Mouse (Mus musculus) cerebellum, adult 18-20 months (tissue): ENCODE results near the gene Olfr420.

Experiments used
- DNase-seq, 2 experiments: peaks; one replicate each; pipeline ENCODE4 v3.0.0; 2021

The Olfr420 gene

DNA sequence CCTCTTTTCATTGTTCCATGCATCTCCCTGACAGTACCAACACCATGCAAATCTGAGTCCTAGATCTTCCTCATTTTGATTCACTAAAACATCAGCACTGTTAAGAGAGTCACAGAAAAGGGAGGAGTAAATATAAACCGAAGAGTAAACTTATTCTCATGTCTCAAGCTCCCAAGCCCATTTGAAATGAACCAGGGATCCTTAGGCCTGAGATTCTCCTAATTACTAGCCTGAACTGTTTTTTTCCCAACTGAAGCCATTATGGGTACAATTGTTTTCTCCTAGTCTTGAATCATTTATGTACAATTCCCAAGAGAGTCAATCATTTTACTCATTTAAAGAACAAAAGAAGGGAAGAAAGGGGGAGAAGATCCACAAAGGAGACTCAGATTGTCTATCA is at the start of gene Olfr420:
Olfr420 (plus strand) TSS at position 301 of the 400 bp plus-strand sequence.
- no peak for DNase-seq

DNA sequence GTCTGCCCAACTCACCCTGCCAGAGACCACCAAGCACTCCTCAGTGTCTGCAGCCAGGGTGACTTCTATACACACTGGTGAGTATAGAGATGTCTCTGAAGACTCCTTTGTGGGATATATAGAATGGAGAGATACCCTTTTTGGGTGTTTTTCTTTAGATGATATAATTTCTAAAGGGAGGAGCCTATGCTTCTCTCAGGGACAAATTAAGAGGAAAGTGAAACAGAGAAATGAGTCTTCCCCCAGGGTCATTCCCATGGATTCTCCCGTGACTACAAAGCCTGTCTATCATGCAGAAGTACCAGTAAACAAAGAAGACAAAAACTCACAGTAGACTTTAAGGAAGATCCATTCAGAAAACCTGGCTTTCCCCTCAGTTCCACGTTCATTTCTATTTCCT is 34.4 kb upstream of the Olfr420 start, which contains the start of gene Olfr231:
Olfr231 (minus strand) TSS at position 101 of the 400 bp plus-strand sequence.
- DNase-seq = no peak

DNA sequence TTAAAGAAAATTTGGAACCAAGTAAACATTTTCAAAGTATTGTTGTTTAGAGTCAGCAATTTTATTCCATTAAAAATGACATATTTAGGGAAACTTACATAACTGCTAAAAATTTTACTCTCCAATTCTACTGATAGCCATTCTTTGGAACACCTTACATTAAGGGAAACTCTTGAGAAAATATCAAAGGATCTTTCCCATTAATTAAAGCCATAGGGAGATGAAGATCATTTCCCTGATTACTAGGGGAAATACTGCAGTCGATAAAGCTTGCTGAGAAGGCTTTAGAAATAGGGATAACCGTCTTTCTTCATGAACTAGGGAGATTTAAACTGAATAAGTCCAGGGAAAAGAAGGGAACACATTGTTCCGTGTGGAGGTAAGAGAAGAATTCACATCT is 24.2 kb upstream of the Olfr420 start, which contains the start of gene Olfr424:
Olfr424 (plus strand) TSS at position 301 of the 400 bp plus-strand sequence.
- DNase-seq = no peak

DNA sequence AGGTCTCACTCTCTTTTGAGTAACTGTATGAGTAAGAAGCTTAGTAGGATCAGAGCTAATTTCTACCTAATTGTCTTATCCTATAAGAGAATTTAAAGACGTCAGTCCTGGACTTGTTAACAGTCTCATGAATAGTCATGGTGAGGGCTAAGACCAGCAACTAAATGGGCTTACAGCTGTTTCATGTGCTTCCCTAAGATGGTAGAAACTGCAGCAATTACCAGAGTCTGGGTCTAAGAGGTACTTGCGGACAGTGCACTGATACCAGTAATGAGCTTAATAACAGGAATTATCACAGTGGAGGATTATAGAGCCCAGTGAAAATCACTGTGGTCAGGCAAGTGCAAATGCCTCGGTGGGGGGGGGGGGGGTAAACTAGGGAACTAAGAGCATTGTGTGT is 23.4 kb upstream of the Olfr420 start:
- DNase-seq = no peak

DNA sequence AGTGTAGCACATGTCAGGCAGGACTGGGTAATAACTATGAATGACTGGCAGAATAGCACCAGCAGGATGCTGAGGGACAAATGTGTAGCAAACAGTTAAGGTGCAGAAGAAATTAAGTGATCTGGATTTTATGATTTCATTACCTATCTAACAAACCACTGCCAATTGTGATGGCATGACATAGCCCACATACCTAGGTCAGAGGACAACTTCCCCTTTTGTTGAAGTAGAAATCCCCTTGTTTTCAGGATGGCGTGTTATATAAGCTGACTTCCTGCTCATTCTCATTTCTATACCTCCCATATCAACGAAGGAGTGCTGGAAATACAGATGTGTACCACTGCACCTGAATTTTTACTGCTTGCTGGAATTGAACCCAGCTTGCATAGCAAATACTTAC is 14.0 kb upstream of the Olfr420 start:
- no peak for DNase-seq

DNA sequence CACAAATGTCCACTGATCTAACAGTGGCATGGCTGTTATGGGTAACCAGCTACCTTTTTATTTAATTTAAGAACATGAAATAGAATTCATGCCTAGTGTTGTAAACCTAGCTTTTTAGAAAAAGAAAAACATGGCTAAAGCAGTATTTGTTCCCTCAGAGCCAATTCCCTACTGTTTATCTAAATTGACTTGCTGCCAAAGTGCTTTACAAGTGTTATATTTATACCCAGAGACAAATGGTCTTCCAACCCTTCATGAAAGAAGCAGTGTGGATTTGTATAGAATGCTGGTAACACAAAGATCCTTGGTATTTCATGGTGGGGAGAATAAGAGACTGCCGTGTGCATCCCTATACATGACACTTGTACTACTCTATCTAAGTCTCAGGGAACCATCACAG is 8.7 kb upstream of the Olfr420 start:
- no peak for DNase-seq

DNA sequence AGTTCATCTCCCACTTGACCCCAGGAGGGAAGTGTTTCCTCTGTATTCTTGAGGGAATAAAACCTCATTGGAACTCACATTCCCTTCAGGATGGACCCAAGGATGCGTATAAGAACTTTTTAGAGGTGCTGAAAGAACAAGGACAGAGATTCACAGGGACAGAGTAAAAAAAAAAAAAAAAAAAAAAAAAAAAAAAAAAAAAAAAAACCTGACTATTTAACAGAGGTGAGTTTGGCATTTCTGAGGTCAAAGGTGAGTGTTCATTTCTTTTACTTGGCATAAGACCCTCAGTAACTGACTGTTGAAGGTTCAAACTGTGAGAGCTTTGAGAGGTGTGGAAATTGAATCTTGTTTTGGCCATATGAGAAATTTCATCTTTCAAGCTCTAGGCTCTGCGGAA is 6.1 kb upstream of the Olfr420 start:
- DNase-seq = no peak

DNA sequence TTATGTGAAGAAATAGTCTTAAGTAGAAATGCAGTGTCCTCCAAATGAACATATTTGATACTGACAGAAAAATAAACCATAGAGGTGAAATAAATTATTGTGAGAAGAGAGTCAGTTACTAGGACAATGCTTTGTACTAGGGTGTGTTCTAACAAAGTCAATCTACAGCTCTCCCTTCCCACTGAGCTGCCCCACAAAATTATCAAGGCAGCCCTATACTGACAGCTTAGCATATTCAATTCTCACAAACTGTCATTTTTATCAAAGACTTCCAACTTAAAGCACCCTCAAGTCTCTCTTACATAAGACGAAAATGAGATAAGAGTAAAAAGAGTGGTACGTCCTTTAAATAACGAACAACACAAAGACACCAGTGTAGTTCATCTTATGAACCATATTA is 2.2 kb downstream of the Olfr420 start:
- DNase-seq = no peak

DNA sequence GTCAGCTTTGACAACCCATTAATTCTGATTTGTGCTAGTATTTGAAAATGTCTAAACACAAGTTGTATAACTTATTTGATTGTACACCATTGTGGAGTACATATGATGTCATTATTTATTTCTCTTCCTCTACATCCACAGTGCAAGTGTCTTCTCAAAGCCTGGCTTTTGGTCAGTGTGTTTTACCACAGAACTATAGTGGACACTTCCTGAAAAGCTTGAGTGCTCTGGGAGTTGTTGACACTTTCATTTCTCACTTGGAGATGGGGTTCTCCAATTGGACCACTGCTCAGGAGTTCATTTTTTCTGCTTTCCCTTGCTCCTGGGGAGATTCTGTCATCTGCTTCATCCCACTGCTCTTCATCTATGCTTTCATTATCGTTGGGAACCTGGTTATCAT is 3.1 kb downstream of the Olfr420 start:
- no peak for DNase-seq

DNA sequence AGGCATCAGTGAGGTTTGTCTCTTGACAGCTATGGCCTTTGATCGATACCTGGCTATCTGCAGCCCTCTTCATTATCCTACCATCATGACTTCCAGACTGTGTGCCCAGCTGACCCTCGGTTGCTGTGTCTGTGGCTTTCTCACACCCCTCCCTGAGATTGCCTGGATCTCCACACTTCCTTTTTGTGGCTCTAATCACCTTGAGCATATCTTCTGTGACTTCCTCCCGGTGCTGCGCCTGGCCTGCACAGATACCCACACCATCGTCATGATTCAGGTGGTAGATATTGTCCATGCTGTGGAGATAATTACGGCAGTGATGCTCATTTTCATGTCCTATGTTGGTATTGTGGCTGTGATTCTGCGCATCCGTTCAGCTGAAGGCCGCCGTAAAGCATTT is 3.7 kb downstream of the Olfr420 start:
- DNase-seq = no peak

DNA sequence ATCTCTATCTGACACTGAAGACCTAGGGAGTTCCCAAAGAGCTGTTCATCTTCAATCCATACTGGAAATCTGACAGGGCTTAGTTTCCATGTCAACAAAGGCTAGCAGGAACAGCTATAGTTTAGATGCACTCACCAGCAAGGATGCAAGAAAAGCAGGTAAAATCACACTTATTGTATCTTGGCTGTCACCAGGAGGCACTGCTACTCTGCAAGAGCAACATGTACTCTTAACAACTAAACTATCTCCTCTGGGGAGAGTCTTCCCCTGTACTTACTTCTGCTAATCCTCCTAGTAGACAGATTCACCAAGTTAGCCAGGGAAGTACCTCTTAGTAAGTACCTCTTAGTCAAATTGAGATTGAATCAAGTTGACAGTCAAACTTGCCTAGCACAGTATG is 13.6 kb downstream of the Olfr420 start:
- DNase-seq = no peak

DNA sequence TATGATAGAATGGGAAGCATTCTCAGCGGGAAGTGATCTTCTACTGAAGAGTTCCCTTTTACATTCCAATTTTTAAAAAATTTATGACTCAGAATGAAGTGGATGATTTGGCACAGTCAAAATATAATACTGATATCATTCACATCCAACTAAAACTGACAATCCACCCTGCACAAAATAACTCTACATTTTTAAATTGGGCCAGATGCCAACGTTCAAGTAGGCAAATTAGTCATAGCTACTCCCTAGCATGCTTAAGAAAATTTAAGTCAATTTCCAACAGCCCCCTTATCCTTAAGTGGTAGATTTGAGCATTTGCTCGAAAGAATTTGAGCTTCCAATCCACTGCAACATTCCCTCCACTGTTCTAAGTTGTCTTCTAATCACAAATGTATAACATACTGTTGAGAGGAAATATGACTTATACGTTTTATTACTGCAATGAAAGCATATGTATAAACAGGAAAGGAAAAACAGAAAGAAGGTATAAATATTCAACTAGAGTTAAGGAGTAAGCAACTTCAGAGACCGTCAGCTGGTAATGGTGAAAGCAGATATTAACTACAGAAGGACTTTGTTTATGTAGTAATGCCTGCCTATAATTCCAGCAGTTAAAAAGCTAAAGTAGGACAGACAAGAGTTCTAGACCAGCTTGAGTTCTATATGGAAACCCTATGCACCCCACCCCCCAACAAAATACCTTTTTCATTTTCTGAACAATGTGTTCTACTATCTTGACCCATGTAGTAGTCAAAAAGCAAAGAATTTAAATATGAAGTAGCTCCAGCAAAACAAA is 15.5 kb downstream of the Olfr420 start:
- no peak for DNase-seq

DNA sequence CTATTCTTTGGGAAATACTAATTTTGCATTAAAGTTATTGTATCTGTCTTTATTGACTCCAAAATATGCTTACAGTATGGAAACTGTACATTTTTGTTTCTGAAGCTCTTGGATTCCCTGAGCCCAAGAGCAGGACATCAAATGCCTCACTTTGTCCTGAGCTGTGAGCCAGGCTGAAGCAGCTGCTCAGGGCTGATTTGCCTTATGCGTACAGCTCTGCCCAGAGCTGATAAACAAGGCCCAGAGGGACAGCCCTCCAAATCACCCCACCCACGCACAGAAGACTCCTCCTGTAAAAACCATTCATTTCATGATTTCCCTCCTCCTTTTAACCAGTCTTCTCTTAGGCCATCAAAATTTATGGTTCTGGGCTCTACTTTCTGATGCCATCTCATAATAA is 16.1 kb downstream of the Olfr420 start:
- DNase-seq = no peak

DNA sequence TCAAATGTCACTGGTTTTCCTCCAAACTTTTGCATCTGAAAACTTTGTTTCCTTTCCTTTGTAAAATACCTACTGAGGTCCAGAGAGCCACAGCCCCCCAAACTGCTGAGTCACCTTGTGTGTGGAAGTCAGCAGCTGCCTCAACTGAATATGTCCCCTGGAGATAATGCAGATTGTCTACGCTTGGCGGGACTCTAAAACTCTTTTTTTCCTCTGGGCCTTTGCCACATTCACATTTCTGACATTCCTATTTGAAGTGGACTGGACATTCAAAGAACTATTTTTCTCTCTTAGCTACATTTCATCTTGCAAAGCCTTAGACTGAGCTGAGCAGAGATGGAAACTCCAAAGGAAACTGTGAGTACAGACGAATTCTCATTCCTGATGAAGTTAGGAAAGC is 17.2 kb downstream of the Olfr420 start, which contains the start of gene Spta1:
Spta1 (plus strand) TSS at position 172 of the 400 bp plus-strand sequence.
- no peak for DNase-seq

DNA sequence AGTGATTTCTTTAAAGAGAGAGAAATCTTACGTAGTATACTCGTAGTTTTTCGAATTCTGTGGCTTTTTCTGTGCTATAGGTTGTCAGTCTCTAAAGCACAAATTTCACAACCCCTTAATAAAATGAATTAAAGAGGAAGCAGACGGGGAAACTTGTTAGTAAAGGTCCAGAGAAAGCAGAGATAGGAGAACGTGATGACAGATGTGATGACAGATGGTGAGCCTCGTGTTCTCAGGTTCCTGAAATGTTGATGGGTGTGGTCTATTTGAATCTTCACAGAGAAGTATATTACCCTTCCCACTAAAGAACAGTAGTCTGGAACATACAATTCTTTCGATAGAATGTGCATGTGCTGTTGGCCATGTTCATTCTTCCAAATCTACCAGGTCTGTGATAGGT is 49.3 kb downstream of the Olfr420 start:
- no peak for DNase-seq
